Mouse (Mus musculus) activated CD4-positive, CD25-positive, alpha-beta regulatory T cell, adult 4 months (primary cell): ENCODE results near the gene Onecut3. TPM values are rescaled to one million over a fixed set of nuclear protein-coding genes. Genes with fewer than 3 reads are reported as not detected.

Experiments used
- ATAC-seq: one replicate; pipeline ENCODE4 v1.8.0; 2017
- polyA plus RNA-seq, 2 experiments: library from polyadenylated mRNA; unstranded; fragments of 100-300 nt; shearing (Covaris generic); gene quantifications; one replicate each; pipeline ENCODE4 v1.2.1; 2017

Gene Onecut3
- polyA plus RNA-seq, 2 experiments from 2014 or later, result not detected

GRCm38 (mm10) chr10:80504724-80505123, 10.1 kb downstream of the Onecut3 start:
- no peak for ATAC-seq

- peak; percentile 50 for ATAC-seq
These were observed 11.6 kb downstream of the Onecut3 start for GRCm38 (mm10) chr10:80506222-80506621.

GRCm38 (mm10) chr10:80509412-80510272, 15.0 kb downstream of the Onecut3 start:
- ATAC-seq, result peak; percentile 83

GRCm38 (mm10) chr10:80510273-80510660, 15.6 kb downstream of the Onecut3 start:
- ATAC-seq, result no peak

- ATAC-seq, result no peak
These were observed 19.1 kb downstream of the Onecut3 start for GRCm38 (mm10) chr10:80513739-80514138.

- ATAC-seq, result no peak
These were observed 24.7 kb downstream of the Onecut3 start for GRCm38 (mm10) chr10:80519287-80519686.

GRCm38 (mm10) chr10:80523299-80523698, 28.7 kb downstream of the Onecut3 start:
- no peak for ATAC-seq

GRCm38 (mm10) chr10:80526172-80526571, 31.5 kb downstream of the Onecut3 start:
- no peak for ATAC-seq

GRCm38 (mm10) chr10:80532783-80533182, 38.1 kb downstream of the Onecut3 start:
- no peak for ATAC-seq

- ATAC-seq, result no peak
These were observed 39.1 kb downstream of the Onecut3 start for GRCm38 (mm10) chr10:80533704-80534103.

GRCm38 (mm10) chr10:80535071-80535470, 40.4 kb downstream of the Onecut3 start:
- no peak for ATAC-seq

GRCm38 (mm10) chr10:80535711-80536110, 41.1 kb downstream of the Onecut3 start:
- ATAC-seq, result no peak

- no peak for ATAC-seq
These were observed 43.5 kb downstream of the Onecut3 start for GRCm38 (mm10) chr10:80538180-80538579.

- ATAC-seq, result peak; percentile 73
These were observed 44.2 kb downstream of the Onecut3 start, which contains the start of gene Atp8b3 for GRCm38 (mm10) chr10:80538710-80539394. Gene Atp8b3, minus strand, starts transcription at chr10:80539124.

- ATAC-seq, result no peak
These were observed 44.9 kb downstream of the Onecut3 start for GRCm38 (mm10) chr10:80539493-80539892.

GRCm38 (mm10) chr10:80543873-80544272, 49.2 kb downstream of the Onecut3 start:
- no peak for ATAC-seq

GRCm38 (mm10) chr10:80545590-80545989, 51.0 kb downstream of the Onecut3 start:
- no peak for ATAC-seq

GRCm38 (mm10) chr10:80546945-80547344, 52.3 kb downstream of the Onecut3 start:
- no peak for ATAC-seq

- no peak for ATAC-seq
These were observed 52.9 kb downstream of the Onecut3 start for GRCm38 (mm10) chr10:80547539-80547938.

GRCm38 (mm10) chr10:80548428-80549006, 53.9 kb downstream of the Onecut3 start:
- ATAC-seq, result no peak

GRCm38 (mm10) chr10:80549279-80549678, 54.6 kb downstream of the Onecut3 start:
- ATAC-seq, result no peak

GRCm38 (mm10) chr10:80552364-80552763, 57.7 kb downstream of the Onecut3 start:
- no peak for ATAC-seq

GRCm38 (mm10) chr10:80553575-80553974, 58.9 kb downstream of the Onecut3 start:
- ATAC-seq, result no peak
